Mouse (Mus musculus): Measurements from ENCODE around the gene Ank3.

DNA sequence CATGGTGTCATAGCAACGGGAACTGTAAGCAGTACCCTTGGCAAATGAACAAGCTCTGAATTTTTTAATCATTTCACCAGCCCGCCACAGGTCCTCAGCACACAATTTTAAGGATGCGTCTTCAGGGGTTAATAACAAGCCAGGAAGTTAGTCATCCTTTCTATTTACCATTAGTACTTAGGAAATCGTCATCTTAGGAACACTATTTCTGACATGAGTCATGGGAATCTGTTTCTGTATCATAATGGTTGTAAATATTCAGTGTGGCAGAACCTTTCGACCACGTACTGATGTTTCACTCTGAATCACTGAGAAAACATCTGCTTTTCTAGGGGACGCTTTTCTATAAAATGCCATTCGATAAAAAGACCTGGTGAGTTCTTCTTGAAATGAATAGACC, 109.1 kb downstream of the Ank3 start:
- TF ChIP-seq CTCF (IDR thresholded peaks at IDR 0.05; ENCODE audit: extremely low read depth, insufficient read depth, insufficient read length, insufficient replicate concordance) (no peak), POLR2A (IDR thresholded peaks at IDR 0.05; ENCODE audit: low read depth, low read length) (no peak)

Measured in spleen, adult 2 months (tissue).